Mouse (Mus musculus) midbrain, embryonic 13.5 days (tissue): ENCODE measurements around the gene Magea10. TPM values are rescaled to one million over a fixed set of nuclear protein-coding genes. Genes with fewer than 3 reads are reported as not detected.

Experiments used
- ATAC-seq: fragments of 200-750 bp; cut with Nextera tagmentation; 2 replicates; pipeline ENCODE4 v1.8.0; 2017; ENCODE audit warnings: mild to moderate bottlenecking, moderate TSS enrichment, moderate library complexity
- H3K27ac ChIP-seq: fragments of 300-500 bp; sonication (generic); 2 replicates; pipeline ENCODE4 v1.5.1; 2015; ENCODE audit warnings: inconsistent platforms, mild to moderate bottlenecking, moderate library complexity
- H3K27me3 ChIP-seq: fragments of 300-500 bp; sonication (generic); 2 replicates; pipeline ENCODE4 v1.6.1; 2015; ENCODE audit warnings: mild to moderate bottlenecking, inconsistent platforms
- H3K36me3 ChIP-seq: fragments of 300-500 bp; sonication (generic); 2 replicates; pipeline ENCODE4 v1.6.1; 2015; ENCODE audit warnings: mild to moderate bottlenecking, inconsistent platforms
- H3K4me1 ChIP-seq: fragments of 300-500 bp; sonication (generic); replicated peaks from 2 replicates; pipeline ENCODE4 v1.6.1; 2015; ENCODE audit warnings: inconsistent platforms
- H3K4me2 ChIP-seq: fragments of 300-500 bp; sonication (generic); replicated peaks from 2 replicates; pipeline ENCODE4 v1.6.1; 2015; ENCODE audit warnings: moderate library complexity, mild to moderate bottlenecking, inconsistent platforms
- H3K4me3 ChIP-seq: fragments of 300-500 bp; sonication (generic); replicated peaks from 2 replicates; pipeline ENCODE4 v1.5.1; 2015; ENCODE audit warnings: mild to moderate bottlenecking, inconsistent platforms
- H3K9ac ChIP-seq: fragments of 300-500 bp; sonication (generic); replicated peaks from 2 replicates; pipeline ENCODE4 v1.6.1; 2015; ENCODE audit warnings: mild to moderate bottlenecking, inconsistent platforms
- H3K9me3 ChIP-seq: fragments of 300-500 bp; sonication (generic); 2 replicates; pipeline ENCODE4 v1.6.1; 2016; ENCODE audit warnings: mild to moderate bottlenecking, inconsistent platforms
- WGBS: fragments of 180-500 bp; shearing (Covaris S2); methylation state at CpG from one replicate; pipeline ENCODE4 v1.1.7; 2015; 5-methylcytosine and 5-hydroxymethylcytosine counted together
- polyA plus RNA-seq: library from polyadenylated mRNA; unstranded; fragments of >200 nt; fragmentation: Nextera tagmentation; extraction: Ambion mirVana; gene quantifications from 2 replicates; pipeline ENCODE4 v1.2.1, GENCODE M21; 2015

Magea10 gene
- polyA plus RNA-seq = not detected in 2 replicates

- no peak for ATAC-seq
- Histone ChIP-seq H3K4me1 (no peaks in the 10 kb centered on the region), H3K27me3 (no peaks in the 10 kb centered on the region), H3K9me3 (no peaks in the 10 kb centered on the region), H3K36me3 (no peaks in the 10 kb centered on the region), H3K9ac (no peak within 1 kb of the TSS), H3K4me3 (no peak within 1 kb of the TSS), H3K4me2 (no peak within 1 kb of the TSS), H3K27ac (no peak within 1 kb of the TSS)
- 87% methylated on average over 6 of the region's 6 CpGs for WGBS
Measured at GRCm38 (mm10) chrX:72386758-72387157, at the start of gene Magea10. Gene Magea10 (minus strand): TSS chrX:72386858.

- H3K9ac ChIP-seq = no peak overlapping the region
- H3K4me3 ChIP-seq = no peak overlapping the region
- H3K36me3 ChIP-seq = no peaks in the 10 kb centered on the region
- H3K4me2 ChIP-seq = no peak overlapping the region
- ATAC-seq = no peak
- H3K4me1 ChIP-seq = no peaks in the 10 kb centered on the region
- WGBS = 77% methylated on average over 1 of the region's 1 CpGs
- H3K27me3 ChIP-seq = no peaks in the 10 kb centered on the region
- H3K9me3 ChIP-seq = no peaks in the 10 kb centered on the region
- H3K27ac ChIP-seq = no peak overlapping the region
Measured at GRCm38 (mm10) chrX:72381972-72382371, 4.7 kb downstream of the Magea10 start.

Other genes starting within 250 kb of the Magea10 start
- gene Magea4, start 164.8 kb downstream of the Magea10 start, polyA plus RNA-seq = not detected in 2 replicates
- 0.41 and 0.97 TPM in 2 replicates for gene Gabre, start 112.1 kb downstream of the Magea10 start, polyA plus RNA-seq